Mouse (Mus musculus) intestine, postnatal 0 days (tissue): ENCODE measurements at regions not wholly inside any gene's neighbourhood (a gene's known extent, or its start where the extent isn't known, plus 50 kb on each side); places are given as distances from the start of the nearest gene placed in this dataset.

ENCODE experiments used
- ATAC-seq: fragments of 200-750 bp; cut with Nextera tagmentation; 2 replicates; pipeline ENCODE4 v1.8.0; 2017; ENCODE audit warnings: mild to moderate bottlenecking, moderate TSS enrichment, moderate library complexity
- H3K27ac ChIP-seq: fragments of 300-500 bp; sonication (generic); 2 replicates; pipeline ENCODE4 v1.5.1; 2014; ENCODE audit warnings: mild to moderate bottlenecking, low read depth, low read length, moderate library complexity
- H3K27me3 ChIP-seq: fragments of 300-500 bp; sonication (generic); replicated peaks from 2 replicates; pipeline ENCODE4 v1.6.1; 2014; ENCODE audit warnings: low read length, mixed read lengths; ENCODE audit not compliant: control insufficient read depth, insufficient read depth
- H3K36me3 ChIP-seq: fragments of 300-500 bp; sonication (generic); 2 replicates; pipeline ENCODE4 v1.6.1; 2014; ENCODE audit warnings: mild to moderate bottlenecking, moderate library complexity; ENCODE audit not compliant: control insufficient read depth, insufficient read depth
- H3K4me1 ChIP-seq: fragments of 300-500 bp; sonication (generic); replicated peaks from 2 replicates; pipeline ENCODE4 v1.6.1; 2014; ENCODE audit warnings: antibody characterized with exemption, low read length, mixed read lengths; ENCODE audit not compliant: control insufficient read depth, insufficient read depth
- H3K4me2 ChIP-seq: fragments of 300-500 bp; sonication (generic); replicated peaks from 2 replicates; pipeline ENCODE4 v1.6.1; 2014; ENCODE audit warnings: low read depth, mild to moderate bottlenecking, moderate library complexity
- H3K4me3 ChIP-seq: fragments of 300-500 bp; sonication (generic); 2 replicates; pipeline ENCODE4 v1.5.1; 2014; ENCODE audit warnings: low read depth, low read length
- H3K9ac ChIP-seq: fragments of 300-500 bp; sonication (generic); 2 replicates; pipeline ENCODE4 v1.6.1; 2014; ENCODE audit warnings: mild to moderate bottlenecking, low read depth, low read length
- H3K9me3 ChIP-seq: fragments of 300-500 bp; sonication (generic); 2 replicates; pipeline ENCODE4 v1.6.1; 2016; ENCODE audit warnings: mixed run types; ENCODE audit not compliant: control insufficient read depth
- CTCF ChIP-seq: sonication (generic); IDR thresholded peaks from 2 replicates; pipeline ENCODE4 v1.5.1; 2016; ENCODE audit warnings: low read depth, mild to moderate bottlenecking, control low read depth, antibody characterized with exemption, moderate library complexity
- WGBS: fragments of 180-500 bp; shearing (Covaris S2); extraction: QIAGEN DNeasy Blood & Tissue Kit; methylation state at CpG from one replicate; pipeline ENCODE4 v1.1.7; 2014; 5-methylcytosine and 5-hydroxymethylcytosine counted together

DNA sequence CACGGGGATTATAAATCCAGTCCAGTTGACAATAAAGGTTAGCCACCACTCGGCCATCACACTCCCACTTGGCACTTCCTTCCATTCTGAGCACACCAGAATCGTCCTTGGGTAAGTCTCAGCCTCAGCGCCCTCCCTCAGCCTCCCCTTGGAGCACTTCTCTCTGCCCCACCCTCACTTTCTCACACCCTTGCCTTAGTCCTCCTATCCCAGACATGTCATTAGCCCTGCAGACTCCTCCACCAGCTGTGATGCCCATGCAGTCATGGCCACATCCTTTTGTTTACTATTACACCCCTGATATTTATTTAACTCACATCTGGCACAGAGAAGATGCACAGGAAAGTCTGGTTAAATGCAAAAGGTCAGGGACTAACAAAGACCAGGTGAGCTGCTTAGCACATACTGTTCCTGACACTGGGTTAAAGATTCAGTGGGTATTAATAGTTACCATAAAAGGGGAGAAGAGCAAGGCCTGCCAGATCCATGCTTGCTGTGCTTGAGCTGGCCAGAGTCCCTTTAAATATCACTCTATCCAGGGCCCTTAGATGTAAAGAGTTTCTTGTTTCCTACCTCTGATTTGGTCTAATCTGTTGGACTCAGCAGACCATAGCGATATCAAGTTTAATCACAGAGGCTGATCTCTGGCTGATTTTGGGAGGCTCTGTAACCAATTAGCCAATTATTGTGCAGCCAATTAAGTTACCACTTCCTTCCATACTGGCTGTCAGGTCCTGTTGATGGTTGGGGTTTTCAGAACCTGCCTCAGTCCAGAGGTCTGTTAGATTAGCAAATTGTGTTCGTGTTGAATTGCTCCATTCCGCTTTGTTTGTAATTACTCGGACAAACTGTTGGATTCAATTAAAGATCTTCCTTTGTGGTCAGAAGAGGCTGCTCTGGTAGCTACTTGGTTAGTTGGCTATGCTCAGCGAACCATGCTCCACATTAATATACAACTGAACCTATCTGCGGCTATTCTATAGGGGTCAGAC lies 518.0 kb upstream of the Tmem132c start:
- no peak overlapping the region for H3K4me3 ChIP-seq
- ATAC-seq, result no peak
- H3K36me3 ChIP-seq, result no peaks in the 10 kb centered on the region
- H3K4me2 ChIP-seq, result no peak overlapping the region
- H3K27me3 ChIP-seq, result no peaks in the 10 kb centered on the region
- no peak for TF ChIP-seq CTCF
- no peak overlapping the region for H3K9ac ChIP-seq
- H3K27ac ChIP-seq, result no peak overlapping the region
- 66% methylated on average over 10 of the region's 10 CpGs for WGBS
- no peaks in the 10 kb centered on the region for H3K4me1 ChIP-seq
- H3K9me3 ChIP-seq, result no peaks in the 10 kb centered on the region

- no peak overlapping the region for H3K9ac ChIP-seq
- 75% methylated on average over 9 of the region's 9 CpGs for WGBS
Observed at GRCm38 (mm10) chr5:126724329-126724728, 517.3 kb upstream of the Tmem132c start.

GRCm38 (mm10) chr5:126733470-126733869 lies 508.1 kb upstream of the Tmem132c start:
- TF ChIP-seq CTCF, result peak; percentile 66
- 3% methylated on average over 11 of the region's 15 CpGs for WGBS

More at GRCm38 (mm10) chr5:126724329-126724728, 517.3 kb upstream of the Tmem132c start:
- no peaks in the 10 kb centered on the region for H3K4me1 ChIP-seq
- no peaks in the 10 kb centered on the region for H3K27me3 ChIP-seq
- no peak overlapping the region for H3K4me2 ChIP-seq
- H3K4me3 ChIP-seq, result no peak overlapping the region
- H3K9me3 ChIP-seq, result no peaks in the 10 kb centered on the region
- no peaks in the 10 kb centered on the region for H3K36me3 ChIP-seq
- no peak for TF ChIP-seq CTCF
- no peak for ATAC-seq
- no peak overlapping the region for H3K27ac ChIP-seq

DNA sequence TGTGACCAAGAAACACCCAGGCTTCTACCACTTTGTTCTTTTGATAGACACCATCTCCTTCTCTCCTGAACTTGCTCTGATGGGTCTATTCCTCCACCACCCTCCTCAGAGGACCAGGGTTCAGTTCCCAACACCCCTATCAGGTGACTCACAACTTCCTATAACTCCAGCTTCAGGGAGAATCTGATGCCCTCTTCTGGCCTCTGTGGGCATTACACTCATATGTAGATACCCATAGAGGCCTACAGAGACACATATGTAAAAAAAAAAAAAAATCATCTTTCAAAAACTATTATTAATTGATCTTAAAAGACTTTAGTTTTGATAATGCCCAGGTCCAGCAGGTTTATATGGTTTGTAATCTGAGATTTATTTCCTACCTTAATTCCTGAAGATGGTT lies 505.9 kb upstream of the Tmem132c start:
- no peaks in the 10 kb centered on the region for H3K9me3 ChIP-seq
- H3K9ac ChIP-seq, result no peak overlapping the region
- TF ChIP-seq CTCF, result no peak
- H3K36me3 ChIP-seq, result no peaks in the 10 kb centered on the region
- H3K27ac ChIP-seq, result no peak overlapping the region
- H3K4me1 ChIP-seq, result no peaks in the 10 kb centered on the region
- no peak for ATAC-seq
- H3K27me3 ChIP-seq, result no peaks in the 10 kb centered on the region
- H3K4me2 ChIP-seq, result no peak overlapping the region
- no peak overlapping the region for H3K4me3 ChIP-seq

More at GRCm38 (mm10) chr5:126733470-126733869, 508.1 kb upstream of the Tmem132c start:
- ATAC-seq, result no peak
- Histone ChIP-seq H3K4me3 (no peak overlapping the region), H3K9ac (no peak overlapping the region), H3K4me1 (no peaks in the 10 kb centered on the region), H3K9me3 (no peaks in the 10 kb centered on the region), H3K36me3 (no peaks in the 10 kb centered on the region), H3K27ac (no peak overlapping the region), H3K4me2 (peak overlapping the region; percentile 44), H3K27me3 (no peaks in the 10 kb centered on the region)

GRCm38 (mm10) chr5:126737681-126738080 lies 503.9 kb upstream of the Tmem132c start:
- no peaks in the 10 kb centered on the region; the same call in 1 of the 2 replicates for H3K9me3 ChIP-seq
- H3K27me3 ChIP-seq, result no peaks in the 10 kb centered on the region
- H3K9ac ChIP-seq, result no peak overlapping the region
- ATAC-seq, result no peak
- 77% methylated on average over 4 of the region's 4 CpGs for WGBS
- no peak overlapping the region for H3K4me2 ChIP-seq
- no peak overlapping the region for H3K4me3 ChIP-seq
- no peaks in the 10 kb centered on the region for H3K36me3 ChIP-seq
- no peaks in the 10 kb centered on the region for H3K4me1 ChIP-seq
- TF ChIP-seq CTCF, result no peak
- H3K27ac ChIP-seq, result no peak overlapping the region

DNA sequence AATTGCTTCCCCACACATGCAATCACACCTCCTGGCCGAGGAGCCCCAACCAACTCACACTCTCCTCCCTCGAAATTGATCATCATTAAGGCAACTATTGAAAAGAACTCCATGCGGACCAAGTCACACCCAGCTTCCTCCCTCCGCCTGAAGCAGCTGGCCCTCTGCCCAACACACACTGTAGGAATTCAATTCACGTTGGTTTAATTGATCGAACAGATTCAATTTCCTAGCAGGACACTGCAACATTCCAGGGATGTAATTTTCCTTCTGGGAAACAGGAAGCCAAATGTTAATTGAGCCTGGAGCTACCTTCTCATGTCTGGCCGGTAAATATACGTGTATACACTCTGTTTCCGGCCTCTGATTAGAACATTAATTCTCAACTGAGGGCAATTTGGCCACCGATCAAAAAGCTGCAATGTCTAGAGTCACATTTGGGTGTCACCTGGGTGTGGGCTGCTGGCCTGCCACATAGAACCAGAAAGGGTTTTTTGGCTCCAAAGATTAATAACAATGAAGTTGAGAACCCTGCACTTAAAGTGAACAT lies 500.7 kb upstream of the Tmem132c start:
- 60% methylated on average over 10 of the region's 10 CpGs for WGBS
- TF ChIP-seq CTCF, result no peak
- Histone ChIP-seq H3K4me1 (no peaks in the 10 kb centered on the region), H3K4me2 (no peak overlapping the region), H3K27ac (no peak overlapping the region), H3K4me3 (no peak overlapping the region), H3K27me3 (no peaks in the 10 kb centered on the region), H3K9ac (no peak overlapping the region), H3K9me3 (no peaks in the 10 kb centered on the region; the same call in 1 of the 2 replicates), H3K36me3 (no peaks in the 10 kb centered on the region)
- ATAC-seq, result no peak
